Mouse (Mus musculus): ENCODE data around the gene 4930519G04Rik. TPM values are rescaled to one million over a fixed set of nuclear protein-coding genes. Genes with fewer than 3 reads are reported as not detected.
A peak's percentile ranks its signal among the peaks of the same experiment; 100 is the strongest.
"Not testable (repeated sequence)": the region's sequence is repeated elsewhere in the genome, so short reads cannot be mapped to it uniquely, and the experiment has no call there.

The 4930519G04Rik gene
- not detected in 2 replicates for polyA plus RNA-seq (2014; fragmentation: Nextera tagmentation; extraction: Ambion mirVana)

DNA sequence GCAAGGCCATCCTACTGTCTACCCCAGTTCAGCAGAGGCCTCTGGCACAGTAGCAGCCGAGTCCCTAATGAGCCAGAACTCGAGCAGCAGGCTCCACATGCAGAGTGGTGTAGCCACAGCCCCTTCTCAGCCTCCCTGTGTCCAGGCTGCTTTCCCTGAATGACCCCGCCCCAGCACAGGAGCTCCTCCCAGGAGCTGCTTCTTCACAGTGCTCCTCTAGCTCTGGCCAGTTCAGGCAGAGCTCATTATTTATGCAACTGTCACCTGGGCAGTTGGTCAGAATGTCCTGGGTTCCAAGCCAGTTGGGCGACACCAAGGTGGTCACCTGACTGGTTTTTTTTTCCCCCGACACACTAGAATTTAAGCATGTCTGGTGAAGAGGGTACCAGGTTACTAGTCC lies at the start of gene 4930519G04Rik:
Gene 4930519G04Rik (plus strand): TSS at position 301 of the 400 bp plus-strand sequence.
- H3K27me3 ChIP-seq (ENCODE audit: insufficient read depth, low read length); H3K27ac ChIP-seq (ENCODE audit: low read depth); H3K4me1 ChIP-seq (ENCODE audit: insufficient read depth); H3K9me3 ChIP-seq (ENCODE audit: low read depth, low read length); ATAC-seq (ENCODE audit: insufficient read depth); H3K9ac ChIP-seq; H3K4me2 ChIP-seq; H3K36me3 ChIP-seq (ENCODE audit: insufficient read depth); DNase-seq; H3K4me3 ChIP-seq (ENCODE audit: low read depth, low read length): not testable (repeated sequence)
- 60% methylated on average over 3 of the region's 5 CpGs for WGBS

DNA sequence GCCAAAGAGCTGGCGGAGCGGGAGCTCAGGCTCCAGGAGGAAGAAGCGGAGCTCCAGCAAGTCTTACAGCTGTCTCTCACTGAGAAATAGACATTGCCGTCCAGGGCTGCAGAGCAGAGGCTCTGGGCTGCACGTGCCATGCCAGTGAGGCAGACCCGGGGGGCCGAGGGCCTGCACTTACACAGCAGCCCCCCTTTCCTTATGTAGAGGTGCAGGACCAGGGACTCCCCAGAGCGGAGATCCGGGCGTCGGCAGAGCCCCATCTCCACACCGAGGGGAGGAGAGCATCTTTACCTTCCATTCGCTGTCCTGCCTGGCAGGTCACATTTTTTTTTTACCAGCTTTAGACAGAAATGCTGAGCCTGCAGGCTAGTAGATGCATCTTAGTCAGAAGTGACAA lies 49.1 kb upstream of the 4930519G04Rik start:
- no peaks in the 10 kb centered on the region for H3K4me1 ChIP-seq (ENCODE audit: insufficient read depth)
- no peak overlapping the region for H3K27ac ChIP-seq (ENCODE audit: low read depth)
- no peaks in the 10 kb centered on the region for H3K9me3 ChIP-seq (ENCODE audit: low read depth, low read length)
- H3K27me3 ChIP-seq (ENCODE audit: insufficient read depth, low read length): no peaks in the 10 kb centered on the region
- TF ChIP-seq CTCF (IDR thresholded peaks at IDR 0.05; ENCODE audit: low read depth): no peak
- WGBS: 90% methylated on average over 13 of the region's 13 CpGs
- no peak overlapping the region for H3K4me3 ChIP-seq (ENCODE audit: low read depth, low read length)
- peaks cover 91% of the 10 kb centered on the region for H3K36me3 ChIP-seq (ENCODE audit: insufficient read depth)
- no peak overlapping the region for H3K9ac ChIP-seq
- DNase-seq: no peak
- H3K4me2 ChIP-seq: no peak overlapping the region
- ATAC-seq (ENCODE audit: insufficient read depth): no peak

DNA sequence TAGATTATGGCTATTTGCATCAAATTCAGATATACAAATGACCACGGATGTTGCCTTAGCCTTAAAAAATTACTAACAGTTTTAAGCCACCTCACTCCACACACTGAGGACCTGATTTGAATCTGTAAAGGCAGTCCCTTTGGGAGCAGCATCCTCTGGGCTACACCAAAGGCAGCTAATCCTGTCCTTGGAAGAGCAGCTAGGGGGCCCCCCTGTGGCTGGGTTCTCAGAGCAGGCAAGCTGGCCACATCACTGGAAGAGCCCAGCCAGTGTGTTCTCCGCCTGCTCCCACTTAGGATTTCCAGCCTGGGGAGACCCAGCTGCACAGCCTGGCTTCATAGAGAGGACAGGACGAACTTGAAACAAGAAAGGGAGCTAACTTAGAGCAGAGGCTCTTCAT lies 48.5 kb upstream of the 4930519G04Rik start:
- H3K4me2 ChIP-seq: no peak overlapping the region
- WGBS: 49% methylated on average over 3 of the region's 3 CpGs
- DNase-seq: peak; percentile 65
- ATAC-seq (ENCODE audit: insufficient read depth): no peak
- H3K27ac ChIP-seq (ENCODE audit: low read depth): 0 out of 2 replicates have a peak overlapping the region, but pooled peaks have one; percentile 33
- peaks cover 86% of the 10 kb centered on the region for H3K36me3 ChIP-seq (ENCODE audit: insufficient read depth)
- H3K27me3 ChIP-seq (ENCODE audit: insufficient read depth, low read length): no peaks in the 10 kb centered on the region
- no peaks in the 10 kb centered on the region for H3K9me3 ChIP-seq (ENCODE audit: low read depth, low read length)
- no peak overlapping the region for H3K9ac ChIP-seq
- TF ChIP-seq CTCF (IDR thresholded peaks at IDR 0.05; ENCODE audit: low read depth): peak; percentile 44
- H3K4me3 ChIP-seq (ENCODE audit: low read depth, low read length): no peak overlapping the region
- H3K4me1 ChIP-seq (ENCODE audit: insufficient read depth): no peaks in the 10 kb centered on the region

DNA sequence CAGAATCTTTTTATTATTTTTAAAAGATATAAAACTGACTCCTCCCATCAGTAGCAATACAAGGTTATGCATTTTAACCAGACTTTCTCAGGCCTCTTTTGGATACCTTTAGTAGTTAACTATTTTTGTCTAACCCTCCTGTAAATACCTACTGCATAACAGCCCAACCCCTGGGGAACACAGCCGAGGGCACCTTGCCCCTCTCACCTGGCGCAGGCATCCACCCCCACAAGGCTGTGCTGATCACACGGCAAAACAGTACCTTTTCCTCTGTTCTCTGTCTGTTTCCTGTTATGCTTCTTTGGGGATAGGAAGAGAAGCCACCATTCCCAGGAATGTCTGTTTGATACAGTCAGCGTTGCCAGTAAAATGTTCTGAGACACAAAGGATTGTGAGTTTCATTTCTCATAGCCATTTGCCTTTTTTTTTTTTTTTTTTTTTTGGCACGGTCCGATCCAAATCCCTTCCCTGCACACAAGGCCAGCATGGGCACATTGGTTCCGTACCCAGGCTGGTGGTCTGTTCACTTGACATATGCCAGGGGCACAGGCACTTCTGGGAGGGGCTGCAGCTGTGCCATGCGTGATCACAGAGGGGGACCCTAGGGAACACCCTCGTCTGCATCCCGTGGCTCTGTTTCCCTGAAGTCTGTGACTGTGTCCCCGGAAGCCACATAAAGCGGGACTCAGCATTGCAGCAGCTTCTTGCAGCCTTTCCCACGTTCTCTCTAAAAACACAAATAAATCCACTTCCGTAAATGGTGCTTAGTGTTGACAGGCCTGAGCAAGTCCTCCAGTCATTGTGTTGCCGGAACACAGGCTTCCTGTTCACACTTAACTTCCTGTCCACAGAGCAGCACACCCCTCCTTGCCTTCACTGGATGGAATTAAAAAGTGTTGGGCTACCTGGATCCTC lies 47.8 kb upstream of the 4930519G04Rik start:
- Histone ChIP-seq H3K36me3 (ENCODE audit: insufficient read depth) (peaks cover 80% of the 10 kb centered on the region), H3K4me1 (ENCODE audit: insufficient read depth) (no peaks in the 10 kb centered on the region), H3K27me3 (ENCODE audit: insufficient read depth, low read length) (no peaks in the 10 kb centered on the region), H3K27ac (ENCODE audit: low read depth) (peak overlapping the region; percentile 46), H3K4me2 (peak overlapping the region; percentile 18), H3K9me3 (ENCODE audit: low read depth, low read length) (no peaks in the 10 kb centered on the region), H3K4me3 (ENCODE audit: low read depth, low read length) (no peak overlapping the region), H3K9ac (no peak overlapping the region)
- ATAC-seq (ENCODE audit: insufficient read depth) (no peak), DNase-seq (peak; percentile 44)
- no peak for TF ChIP-seq CTCF (IDR thresholded peaks at IDR 0.05; ENCODE audit: low read depth)
- 69% methylated on average over 15 of the region's 15 CpGs for WGBS

DNA sequence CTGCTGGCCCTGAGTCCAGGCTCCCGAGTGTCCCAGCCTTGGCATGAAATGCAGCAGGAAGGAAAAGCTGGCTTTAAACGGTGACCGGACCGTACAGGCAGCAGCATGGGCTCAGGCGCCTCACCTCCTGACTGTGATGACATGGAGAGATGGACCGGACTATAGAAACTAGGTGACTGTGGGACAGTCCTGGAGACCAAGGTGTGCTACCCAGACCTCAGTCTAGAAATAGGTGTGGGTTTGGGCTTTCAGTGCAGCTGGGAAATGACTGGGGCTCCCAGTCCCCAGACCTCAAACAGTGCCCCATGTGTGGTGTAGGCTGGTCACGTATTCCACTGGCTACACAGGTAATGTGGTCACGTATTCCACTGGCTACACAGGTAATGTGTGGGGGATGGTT lies 46.8 kb upstream of the 4930519G04Rik start:
- no peak overlapping the region; the same call in 1 of the 2 replicates for H3K9ac ChIP-seq
- DNase-seq: no peak
- no peak for TF ChIP-seq CTCF (IDR thresholded peaks at IDR 0.05; ENCODE audit: low read depth)

DNA sequence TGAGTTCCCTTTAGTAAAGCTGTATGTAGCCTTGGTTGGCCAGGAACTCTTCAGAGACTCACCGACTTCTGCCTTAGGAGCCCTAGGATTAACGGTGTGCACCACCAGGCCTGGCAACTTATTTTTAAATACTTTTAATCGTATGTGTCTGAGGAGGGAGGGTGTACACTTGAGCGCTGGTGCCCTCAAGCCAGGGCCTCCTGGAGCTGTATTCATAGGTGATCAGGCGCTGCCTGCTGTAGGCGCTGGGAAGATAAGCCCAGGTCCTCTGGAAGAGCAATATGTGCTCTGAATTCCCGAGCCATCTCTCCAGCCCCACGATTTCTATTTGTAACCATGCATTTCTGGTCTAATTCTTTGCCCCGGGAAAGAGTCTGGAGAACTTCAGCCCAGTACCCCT lies 46.4 kb upstream of the 4930519G04Rik start:
- Histone ChIP-seq H3K27ac (ENCODE audit: low read depth) (peak overlapping the region; percentile 16; the same call in 1 of the 2 replicates), H3K4me1 (ENCODE audit: insufficient read depth) (no peaks in the 10 kb centered on the region), H3K4me2 (no peak overlapping the region), H3K4me3 (ENCODE audit: low read depth, low read length) (no peak overlapping the region), H3K9ac (no peak overlapping the region; the same call in 1 of the 2 replicates), H3K36me3 (ENCODE audit: insufficient read depth) (peaks cover 69% of the 10 kb centered on the region), H3K9me3 (ENCODE audit: low read depth, low read length) (no peaks in the 10 kb centered on the region), H3K27me3 (ENCODE audit: insufficient read depth, low read length) (no peaks in the 10 kb centered on the region)
- TF ChIP-seq CTCF (IDR thresholded peaks at IDR 0.05; ENCODE audit: low read depth): no peak
- WGBS: 54% methylated on average over 9 of the region's 9 CpGs
- DNase-seq (no peak), ATAC-seq (ENCODE audit: insufficient read depth) (no peak)

More for the DNA sequence above, 46.8 kb upstream of the 4930519G04Rik start:
- WGBS: 77% methylated on average over 8 of the region's 8 CpGs
- no peaks in the 10 kb centered on the region for H3K27me3 ChIP-seq (ENCODE audit: insufficient read depth, low read length)
- H3K36me3 ChIP-seq (ENCODE audit: insufficient read depth): peaks cover 73% of the 10 kb centered on the region
- H3K9me3 ChIP-seq (ENCODE audit: low read depth, low read length): no peaks in the 10 kb centered on the region
- H3K4me1 ChIP-seq (ENCODE audit: insufficient read depth): no peaks in the 10 kb centered on the region
- no peak for ATAC-seq (ENCODE audit: insufficient read depth)
- no peak overlapping the region for H3K4me3 ChIP-seq (ENCODE audit: low read depth, low read length)
- peak overlapping the region; percentile 69; the same call in 1 of the 2 replicates for H3K27ac ChIP-seq (ENCODE audit: low read depth)
- peak overlapping the region; percentile 18; the same call in 1 of the 2 replicates for H3K4me2 ChIP-seq

DNA sequence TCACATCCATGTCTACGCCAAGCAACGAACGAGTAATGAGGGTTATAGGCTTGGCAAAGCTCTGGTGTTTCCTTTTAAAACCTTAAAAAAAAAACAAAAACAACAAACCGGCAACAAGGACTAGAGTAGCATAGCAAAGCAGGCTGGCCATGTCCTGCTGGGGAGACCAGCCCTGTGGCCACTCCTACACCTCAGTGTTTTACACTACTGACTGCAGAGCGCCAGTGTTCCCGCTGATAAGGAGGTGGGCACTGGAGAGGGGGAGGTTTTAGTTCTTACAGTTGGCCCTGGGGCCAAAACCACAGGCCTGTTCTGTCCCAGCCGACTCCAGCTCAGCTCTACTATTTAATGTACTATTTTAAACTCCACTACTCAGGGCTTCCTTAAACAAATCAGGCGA lies 46.0 kb upstream of the 4930519G04Rik start:
- no peak overlapping the region for H3K4me3 ChIP-seq (ENCODE audit: low read depth, low read length)
- H3K9ac ChIP-seq: no peak overlapping the region
- WGBS: 34% methylated on average over 8 of the region's 8 CpGs
- no peaks in the 10 kb centered on the region for H3K4me1 ChIP-seq (ENCODE audit: insufficient read depth)
- ATAC-seq (ENCODE audit: insufficient read depth) (peak; percentile 29; the same call in 1 of the 2 replicates), DNase-seq (no peak)
- H3K27ac ChIP-seq (ENCODE audit: low read depth): peak overlapping the region; percentile 16; the same call in 1 of the 2 replicates
- no peak for TF ChIP-seq CTCF (IDR thresholded peaks at IDR 0.05; ENCODE audit: low read depth)
- H3K27me3 ChIP-seq (ENCODE audit: insufficient read depth, low read length): no peaks in the 10 kb centered on the region
- no peaks in the 10 kb centered on the region for H3K9me3 ChIP-seq (ENCODE audit: low read depth, low read length)
- H3K4me2 ChIP-seq: no peak overlapping the region
- peaks cover 65% of the 10 kb centered on the region for H3K36me3 ChIP-seq (ENCODE audit: insufficient read depth)

Measured in lung, embryonic 14.5 days (tissue).